Mouse (Mus musculus): ENCODE data around the gene Klhl2. TPM values are rescaled to one million over a fixed set of nuclear protein-coding genes. Genes with fewer than 3 reads are reported as not detected.

Klhl2 gene
- total and polyA plus RNA-seq, 2 experiments from 2014 or later: 31.4 to 44.8 TPM

GRCm38 (mm10) chr8:64811083-64811482, 38.7 kb downstream of the Klhl2 start:
- Histone ChIP-seq H3K9ac (replicated peaks; ENCODE audit: low read length, poor library complexity, severe bottlenecking) (no peak overlapping the region), H3K4me1 (ENCODE audit: insufficient read depth, low read length) (no peaks in the 10 kb centered on the region), H3K27ac (ENCODE audit: low read depth, low read length) (no peak overlapping the region), H3K9me3 (ENCODE audit: low read length) (no peaks in the 10 kb centered on the region), H3K4me3 (ENCODE audit: low read depth, low read length) (no peak overlapping the region), H3K4me2 (ENCODE audit: low read depth, low read length, poor library complexity, severe bottlenecking) (no peak overlapping the region), H3K36me3 (ENCODE audit: insufficient read depth, low read length) (peaks cover 4% of the 10 kb centered on the region; the same call in 1 of the 2 replicates), H3K27me3 (ENCODE audit: insufficient read depth, low read length) (no peaks in the 10 kb centered on the region)
- no peak for DNase-seq (ENCODE audit: low spot score)
- TF ChIP-seq CTCF (IDR thresholded peaks at IDR 0.05): no peak
- 84% methylated on average over 4 of the region's 4 CpGs for whole genome bisulfite sequencing
- ATAC-seq (ENCODE audit: low FRiP score): no peak

- 0 out of 2 replicates have a peak, but pooled peaks cover 4% of the 10 kb centered on the region for H3K36me3 ChIP-seq (ENCODE audit: insufficient read depth, low read length)
- WGBS: 93% methylated on average over 3 of the region's 3 CpGs
- ATAC-seq (ENCODE audit: low FRiP score) (no peak), DNase-seq (ENCODE audit: low spot score) (no peak)
- TF ChIP-seq CTCF (IDR thresholded peaks at IDR 0.05): no peak
- no peak overlapping the region for H3K9ac ChIP-seq (replicated peaks; ENCODE audit: low read length, poor library complexity, severe bottlenecking)
- no peak overlapping the region for H3K4me2 ChIP-seq (ENCODE audit: low read depth, low read length, poor library complexity, severe bottlenecking)
- no peaks in the 10 kb centered on the region for H3K9me3 ChIP-seq (ENCODE audit: low read length)
- no peaks in the 10 kb centered on the region for H3K4me1 ChIP-seq (ENCODE audit: insufficient read depth, low read length)
- no peak overlapping the region for H3K4me3 ChIP-seq (ENCODE audit: low read depth, low read length)
- no peak overlapping the region for H3K27ac ChIP-seq (ENCODE audit: low read depth, low read length)
- no peaks in the 10 kb centered on the region for H3K27me3 ChIP-seq (ENCODE audit: insufficient read depth, low read length)
Observed at GRCm38 (mm10) chr8:64806558-64806957, 43.3 kb downstream of the Klhl2 start.

- Histone ChIP-seq H3K27me3 (ENCODE audit: insufficient read depth, low read length) (no peaks in the 10 kb centered on the region), H3K4me2 (ENCODE audit: low read depth, low read length, poor library complexity, severe bottlenecking) (no peak overlapping the region), H3K9ac (replicated peaks; ENCODE audit: low read length, poor library complexity, severe bottlenecking) (no peak overlapping the region), H3K27ac (ENCODE audit: low read depth, low read length) (no peak overlapping the region), H3K9me3 (ENCODE audit: low read length) (no peaks in the 10 kb centered on the region), H3K4me3 (ENCODE audit: low read depth, low read length) (no peak overlapping the region), H3K36me3 (ENCODE audit: insufficient read depth, low read length) (no peaks in the 10 kb centered on the region), H3K4me1 (ENCODE audit: insufficient read depth, low read length) (no peaks in the 10 kb centered on the region)
- no peak for ATAC-seq (ENCODE audit: low FRiP score)
- no peak for DNase-seq (ENCODE audit: low spot score)
- WGBS: 88% methylated on average over 4 of the region's 4 CpGs
- no peak for TF ChIP-seq CTCF (IDR thresholded peaks at IDR 0.05)
Observed at GRCm38 (mm10) chr8:64804971-64805370, 44.8 kb downstream of the Klhl2 start.

GRCm38 (mm10) chr8:64799306-64799705, 50.5 kb downstream of the Klhl2 start:
- no peak for ATAC-seq (ENCODE audit: low FRiP score)

GRCm38 (mm10) chr8:64798503-64798902, 51.3 kb downstream of the Klhl2 start:
- no peak for TF ChIP-seq CTCF (IDR thresholded peaks at IDR 0.05)
- Histone ChIP-seq H3K4me3 (ENCODE audit: low read depth, low read length) (no peak overlapping the region), H3K36me3 (ENCODE audit: insufficient read depth, low read length) (no peaks in the 10 kb centered on the region), H3K27ac (ENCODE audit: low read depth, low read length) (no peak overlapping the region), H3K9ac (replicated peaks; ENCODE audit: low read length, poor library complexity, severe bottlenecking) (no peak overlapping the region), H3K4me2 (ENCODE audit: low read depth, low read length, poor library complexity, severe bottlenecking) (no peak overlapping the region), H3K27me3 (ENCODE audit: insufficient read depth, low read length) (no peaks in the 10 kb centered on the region), H3K4me1 (ENCODE audit: insufficient read depth, low read length) (no peaks in the 10 kb centered on the region), H3K9me3 (ENCODE audit: low read length) (no peaks in the 10 kb centered on the region)
- ATAC-seq (ENCODE audit: low FRiP score) (no peak), DNase-seq (ENCODE audit: low spot score) (no peak)
- WGBS: 96% methylated on average over 3 of the region's 3 CpGs

More at GRCm38 (mm10) chr8:64799306-64799705, 50.5 kb downstream of the Klhl2 start:
- Histone ChIP-seq H3K9me3 (ENCODE audit: low read length) (no peaks in the 10 kb centered on the region), H3K36me3 (ENCODE audit: insufficient read depth, low read length) (no peaks in the 10 kb centered on the region), H3K4me2 (ENCODE audit: low read depth, low read length, poor library complexity, severe bottlenecking) (no peak overlapping the region), H3K4me1 (ENCODE audit: insufficient read depth, low read length) (no peaks in the 10 kb centered on the region), H3K27me3 (ENCODE audit: insufficient read depth, low read length) (no peaks in the 10 kb centered on the region), H3K4me3 (ENCODE audit: low read depth, low read length) (no peak overlapping the region), H3K9ac (replicated peaks; ENCODE audit: low read length, poor library complexity, severe bottlenecking) (no peak overlapping the region), H3K27ac (ENCODE audit: low read depth, low read length) (no peak overlapping the region)
- TF ChIP-seq CTCF (IDR thresholded peaks at IDR 0.05): no peak
- WGBS: 96% methylated on average over 8 of the region's 8 CpGs
- DNase-seq (ENCODE audit: low spot score): no peak

- H3K4me2 ChIP-seq (ENCODE audit: low read depth, low read length, poor library complexity, severe bottlenecking): no peak overlapping the region
- WGBS: 88% methylated on average over 10 of the region's 10 CpGs
- H3K9ac ChIP-seq (replicated peaks; ENCODE audit: low read length, poor library complexity, severe bottlenecking): no peak overlapping the region
- no peak for DNase-seq (ENCODE audit: low spot score)
- no peak overlapping the region for H3K4me3 ChIP-seq (ENCODE audit: low read depth, low read length)
- no peak for TF ChIP-seq CTCF (IDR thresholded peaks at IDR 0.05)
- no peaks in the 10 kb centered on the region for H3K4me1 ChIP-seq (ENCODE audit: insufficient read depth, low read length)
- no peak overlapping the region for H3K27ac ChIP-seq (ENCODE audit: low read depth, low read length)
- no peak for ATAC-seq (ENCODE audit: low FRiP score)
- no peaks in the 10 kb centered on the region for H3K9me3 ChIP-seq (ENCODE audit: low read length)
- H3K36me3 ChIP-seq (ENCODE audit: insufficient read depth, low read length): no peaks in the 10 kb centered on the region
- H3K27me3 ChIP-seq (ENCODE audit: insufficient read depth, low read length): no peaks in the 10 kb centered on the region
Observed at GRCm38 (mm10) chr8:64797751-64798150, 52.1 kb downstream of the Klhl2 start.

All from midbrain, postnatal 0 days (tissue).